ENCODE assay signal across 13 mouse cellular contexts in the genomic region with DNA sequence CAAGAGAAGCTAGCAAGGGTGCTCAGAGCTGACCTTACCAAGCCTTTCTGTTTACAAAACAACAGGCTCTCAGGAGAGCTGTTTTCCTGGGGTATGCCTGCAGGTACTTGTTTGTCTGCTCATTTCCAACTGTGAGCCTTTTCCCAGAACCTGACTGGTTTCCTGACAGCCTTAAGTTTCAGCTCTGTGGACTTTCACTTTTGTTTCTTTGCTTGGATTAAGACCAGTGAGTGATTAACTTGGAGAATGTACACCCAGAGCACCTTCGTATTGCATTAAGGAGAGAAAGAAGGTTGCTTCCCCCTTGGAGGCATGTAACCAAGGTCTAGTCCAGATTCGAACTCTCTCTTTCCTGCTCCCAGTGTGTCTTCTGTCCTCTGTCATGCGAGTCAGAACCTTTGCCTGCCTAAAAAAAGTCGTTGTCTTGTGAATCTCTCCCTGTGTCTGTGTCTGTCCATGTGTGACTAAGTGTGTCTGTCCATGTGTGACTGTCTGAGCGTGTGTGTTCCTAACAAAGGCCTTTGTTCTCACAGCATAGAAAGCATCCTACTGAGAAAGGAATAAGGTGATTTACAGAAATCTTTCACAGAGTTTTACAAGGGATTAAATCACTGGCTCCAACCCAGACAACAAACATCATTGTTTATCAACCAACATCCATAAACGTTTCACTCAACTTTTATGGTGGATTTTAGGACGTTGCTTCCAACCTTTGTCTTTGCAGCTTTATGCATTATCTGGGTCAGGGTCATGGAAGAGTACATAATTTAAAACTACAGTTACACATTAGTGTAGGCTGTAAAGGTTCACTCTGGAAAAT. TPM values are rescaled to one million over a fixed set of nuclear protein-coding genes. Genes with fewer than 3 reads are reported as not detected.
DNase-seq lines count a peak whose midpoint lies in the region; ATAC-seq and TF ChIP-seq lines count a peak whose summit lies in the region.
"Had no signal": no experiment of that assay in that cellular context is flagged by ENCODE, and none has a peak within 500 bp of the region (broad histone marks: within the 10 kb centered on the region; RNA-seq: fewer than 3 reads in every experiment).

No protein-coding gene starts in this region.

- 22% methylated on average over 7 of the region's 7 CpGs for WGBS in hindbrain, embryonic 12.5 days
- WGBS in hindbrain, embryonic 16.5 days: 18% methylated on average over 7 of the region's 7 CpGs
- 29% methylated on average over 7 of the region's 7 CpGs for WGBS in intestine, embryonic 16.5 days

- H3K9ac ChIP-seq in hindbrain, embryonic 12.5 days: no peak overlapping the region
- no peak overlapping the region for H3K9ac ChIP-seq in hindbrain, embryonic 16.5 days (ENCODE audit: low read depth, low read length)
- H3K9ac ChIP-seq in intestine, embryonic 16.5 days (ENCODE audit: low read depth, low read length): no peak overlapping the region

- H3K36me3 ChIP-seq in hindbrain, embryonic 12.5 days: no peaks in the 10 kb centered on the region
- no peaks in the 10 kb centered on the region for H3K36me3 ChIP-seq in hindbrain, embryonic 16.5 days (ENCODE audit: control insufficient read depth, insufficient read depth, low read length)
- H3K36me3 ChIP-seq in intestine, embryonic 16.5 days (ENCODE audit: control insufficient read depth, insufficient read depth, low read length): no peaks in the 10 kb centered on the region
- no peaks in the 10 kb centered on the region for H3K36me3 ChIP-seq in myocyte (ENCODE audit: control insufficient read depth, insufficient read depth)

- H3ac ChIP-seq in myocyte (ENCODE audit: control insufficient read depth, insufficient read length): no peak overlapping the region

- H3K27me3 ChIP-seq in hindbrain, embryonic 12.5 days: no peaks in the 10 kb centered on the region
- no peaks in the 10 kb centered on the region for H3K27me3 ChIP-seq in hindbrain, embryonic 16.5 days (replicated peaks; ENCODE audit: control insufficient read depth, insufficient read depth, low read length)
- no peaks in the 10 kb centered on the region for H3K27me3 ChIP-seq in intestine, embryonic 16.5 days (replicated peaks; ENCODE audit: control insufficient read depth, insufficient read depth, low read length)
- H3K27me3 ChIP-seq in myocyte (ENCODE audit: control insufficient read depth, insufficient read depth, insufficient read length): no peaks in the 10 kb centered on the region

- no peak overlapping the region for H3K4me2 ChIP-seq in hindbrain, embryonic 12.5 days (replicated peaks)
- H3K4me2 ChIP-seq in hindbrain, embryonic 16.5 days (ENCODE audit: low read length): no peak overlapping the region
- 0 out of 2 replicates have a peak overlapping the region, but pooled peaks have one; percentile 14 for H3K4me2 ChIP-seq in intestine, embryonic 16.5 days (ENCODE audit: low read depth, low read length)
- peak overlapping the region; percentile 42 for H3K4me2 ChIP-seq in myocyte (ENCODE audit: low read depth)

- no peak overlapping the region for H3K4me3 ChIP-seq in hindbrain, embryonic 12.5 days
- H3K4me3 ChIP-seq in hindbrain, embryonic 16.5 days (ENCODE audit: low read length): no peak overlapping the region
- no peak overlapping the region for H3K4me3 ChIP-seq in intestine, embryonic 16.5 days (ENCODE audit: low read length)
- H3K4me3 ChIP-seq in myocyte: no peak overlapping the region

- no peak for TF ChIP-seq POLR2A in myocyte (IDR thresholded peaks at IDR 0.05; ENCODE audit: insufficient read length, low read depth)

- peak; percentile 64; the same call in 1 of the 2 replicates for ATAC-seq in hindbrain, embryonic 12.5 days (ENCODE audit: low FRiP score)
- ATAC-seq in hindbrain, embryonic 16.5 days: no peak
- peak; percentile 37; the same call in 1 of the 2 replicates for ATAC-seq in intestine, embryonic 16.5 days
- ATAC-seq: forebrain, embryonic 16.5 days; inflammation-experienced regulatory T-cells, adult 6 months had no signal

- peak; percentile 42 for DNase-seq in Muller cell, postnatal 12 days (ENCODE audit: inconsistent ontology term)
- DNase-seq in urinary bladder, postnatal 14 days (ENCODE audit: low spot score): no peak
- DNase-seq in adrenal gland, adult 8-10 months: no peak
- no peak for DNase-seq in frontal cortex, postnatal 14 days (ENCODE audit: low spot score in 2 of 2)
- DNase-seq: left cerebral cortex, postnatal 4 days; lung, postnatal 4 days; right cerebral cortex, postnatal 25 days had no signal

- no peak overlapping the region for H3K27ac ChIP-seq in hindbrain, embryonic 12.5 days
- H3K27ac ChIP-seq in hindbrain, embryonic 16.5 days (ENCODE audit: low read depth, low read length): no peak overlapping the region
- 0 out of 2 replicates have a peak overlapping the region, but pooled peaks have one; percentile 27 for H3K27ac ChIP-seq in intestine, embryonic 16.5 days (ENCODE audit: low read length)

- no peaks in the 10 kb centered on the region for H3K79me2 ChIP-seq in myocyte (ENCODE audit: control insufficient read depth, insufficient read depth)

- no peaks in the 10 kb centered on the region for H3K9me3 ChIP-seq in hindbrain, embryonic 12.5 days (replicated peaks)
- H3K9me3 ChIP-seq in hindbrain, embryonic 16.5 days (ENCODE audit: control insufficient read depth, low read length): no peaks in the 10 kb centered on the region
- no peaks in the 10 kb centered on the region for H3K9me3 ChIP-seq in intestine, embryonic 16.5 days (ENCODE audit: control insufficient read depth, low read length)

- 0 out of 2 replicates have a peak, but pooled peaks cover 8% of the 10 kb centered on the region for H3K4me1 ChIP-seq in hindbrain, embryonic 12.5 days
- no peaks in the 10 kb centered on the region for H3K4me1 ChIP-seq in hindbrain, embryonic 16.5 days (ENCODE audit: control insufficient read depth, insufficient read depth, low read depth, low read length)
- H3K4me1 ChIP-seq in intestine, embryonic 16.5 days (ENCODE audit: control insufficient read depth, insufficient read depth, low read length): peaks cover 4% of the 10 kb centered on the region

TF ChIP-seq in myocyte, 11 proteins besides CTCF, POLR2A, EP300 and RAD21:
- no peak for TF ChIP-seq MYOG (IDR thresholded peaks at IDR 0.05; ENCODE audit: control insufficient read depth in 1 of 3, insufficient read depth in 1 of 3, insufficient read length in 2 of 3, low read depth in 2 of 3)
- TF ChIP-seq E2F4 (IDR thresholded peaks at IDR 0.05; ENCODE audit: insufficient read depth): no peak
- no peak for TF ChIP-seq CEBPB (IDR thresholded peaks at IDR 0.05; ENCODE audit: insufficient read depth, poor library complexity, severe bottlenecking)
- no peak for TF ChIP-seq USF1 (IDR thresholded peaks at IDR 0.05; ENCODE audit: low read depth)
- no peak for TF ChIP-seq MYOD1 (IDR thresholded peaks at IDR 0.05; ENCODE audit: control insufficient read depth in 1 of 3, insufficient read length in 2 of 3, low read depth in 2 of 3)
- TF ChIP-seq TCF12 (IDR thresholded peaks at IDR 0.05; ENCODE audit: insufficient read depth, poor library complexity, severe bottlenecking): no peak
- TF ChIP-seq POLR2AphosphoS2 (IDR thresholded peaks at IDR 0.05; ENCODE audit: insufficient read length, low read depth): no peak
- TF ChIP-seq MAX (IDR thresholded peaks at IDR 0.05; ENCODE audit: low read depth): no peak
- TF ChIP-seq REST (IDR thresholded peaks at IDR 0.05; ENCODE audit: insufficient read depth, insufficient read length): no peak
- TF ChIP-seq TCF3 (IDR thresholded peaks at IDR 0.05; ENCODE audit: insufficient read length, low read depth): no peak
- no peak for TF ChIP-seq SRF (IDR thresholded peaks at IDR 0.05; ENCODE audit: control insufficient read depth, insufficient read length, low read depth)

RNA-seq across cellular contexts. Expression of a gene that starts 43.7 kb away (rescaled TPM):
- not detected in 2 replicates for polyA plus RNA-seq in hindbrain, embryonic 12.5 days (2016; fragmentation: Nextera tagmentation; extraction: Ambion mirVana)
- 0.10 and 0.15 TPM in 2 replicates for polyA plus RNA-seq in hindbrain, embryonic 16.5 days (2015; fragmentation: Nextera tagmentation; extraction: Ambion mirVana)
- polyA plus RNA-seq in intestine, embryonic 16.5 days (2015; fragmentation: Nextera tagmentation; extraction: Ambion mirVana): 0.76 and 1.1 TPM in 2 replicates
- polyA plus RNA-seq in myocyte (2012; fragmentation: generic; extraction: Trizol): not detected
- total RNA-seq in adrenal gland, adult 8-10 months (2022): 10 to 100 TPM; 10.0 to 20.2 (median 12.3) TPM

Comparison
In these comparisons a context has a peak if more than half of its experiments do, and no peak if none do; other contexts are left out.
1. H3K4me2 ChIP-seq: peak in intestine, embryonic 16.5 days (single experiment) and myocyte (single experiment); none in hindbrain, embryonic 12.5 days (single experiment) and hindbrain, embryonic 16.5 days (single experiment).